Mouse (Mus musculus) intestine, postnatal 0 days (tissue): ENCODE data around the gene Tfe3. TPM values are rescaled to one million over a fixed set of nuclear protein-coding genes. Genes with fewer than 3 reads are reported as not detected.
A peak's percentile ranks its signal among the peaks of the same experiment; 100 is the strongest.

Experiments
- ATAC-seq: fragments of 200-750 bp; cut with Nextera tagmentation; 2 replicates; pipeline ENCODE4 v1.8.0; 2017; ENCODE audit warnings: mild to moderate bottlenecking, moderate TSS enrichment, moderate library complexity
- H3K27ac ChIP-seq: fragments of 300-500 bp; sonication (generic); 2 replicates; pipeline ENCODE4 v1.5.1; 2014; ENCODE audit warnings: mild to moderate bottlenecking, low read depth, low read length, moderate library complexity
- H3K27me3 ChIP-seq: fragments of 300-500 bp; sonication (generic); replicated peaks from 2 replicates; pipeline ENCODE4 v1.6.1; 2014; ENCODE audit warnings: low read length, mixed read lengths; ENCODE audit not compliant: control insufficient read depth, insufficient read depth
- H3K36me3 ChIP-seq: fragments of 300-500 bp; sonication (generic); 2 replicates; pipeline ENCODE4 v1.6.1; 2014; ENCODE audit warnings: mild to moderate bottlenecking, moderate library complexity; ENCODE audit not compliant: control insufficient read depth, insufficient read depth
- H3K4me1 ChIP-seq: fragments of 300-500 bp; sonication (generic); replicated peaks from 2 replicates; pipeline ENCODE4 v1.6.1; 2014; ENCODE audit warnings: antibody characterized with exemption, low read length, mixed read lengths; ENCODE audit not compliant: control insufficient read depth, insufficient read depth
- H3K4me2 ChIP-seq: fragments of 300-500 bp; sonication (generic); replicated peaks from 2 replicates; pipeline ENCODE4 v1.6.1; 2014; ENCODE audit warnings: low read depth, mild to moderate bottlenecking, moderate library complexity
- H3K4me3 ChIP-seq: fragments of 300-500 bp; sonication (generic); 2 replicates; pipeline ENCODE4 v1.5.1; 2014; ENCODE audit warnings: low read depth, low read length
- H3K9ac ChIP-seq: fragments of 300-500 bp; sonication (generic); 2 replicates; pipeline ENCODE4 v1.6.1; 2014; ENCODE audit warnings: mild to moderate bottlenecking, low read depth, low read length
- H3K9me3 ChIP-seq: fragments of 300-500 bp; sonication (generic); 2 replicates; pipeline ENCODE4 v1.6.1; 2016; ENCODE audit warnings: mixed run types; ENCODE audit not compliant: control insufficient read depth
- CTCF ChIP-seq: sonication (generic); IDR thresholded peaks from 2 replicates; pipeline ENCODE4 v1.5.1; 2016; ENCODE audit warnings: low read depth, mild to moderate bottlenecking, control low read depth, antibody characterized with exemption, moderate library complexity
- WGBS: fragments of 180-500 bp; shearing (Covaris S2); extraction: QIAGEN DNeasy Blood & Tissue Kit; methylation state at CpG from one replicate; pipeline ENCODE4 v1.1.7; 2014; 5-methylcytosine and 5-hydroxymethylcytosine counted together
- polyA plus RNA-seq: library from polyadenylated mRNA; unstranded; fragments of >200 nt; fragmentation: Nextera tagmentation; extraction: Ambion mirVana; gene quantifications from 2 replicates; pipeline ENCODE4 v1.2.1, GENCODE M21; 2015

The Tfe3 gene
- polyA plus RNA-seq, 1 experiment from 2014 or later: 15.3 TPM

GRCm38 (mm10) chrX:7778450-7779244, 16.3 kb downstream of the Tfe3 start:
- H3K4me1 ChIP-seq: no peaks in the 10 kb centered on the region
- no peak overlapping the region for H3K27ac ChIP-seq
- peaks cover 2% of the 10 kb centered on the region; the same call in 1 of the 2 replicates for H3K36me3 ChIP-seq
- no peak overlapping the region for H3K9ac ChIP-seq
- H3K27me3 ChIP-seq: no peaks in the 10 kb centered on the region
- WGBS: 53% methylated on average over 7 of the region's 7 CpGs
- H3K9me3 ChIP-seq: no peaks in the 10 kb centered on the region
- TF ChIP-seq CTCF: no peak
- H3K4me2 ChIP-seq: no peak overlapping the region
- ATAC-seq: no peak
- no peak overlapping the region for H3K4me3 ChIP-seq

- no peak overlapping the region for H3K27ac ChIP-seq
- TF ChIP-seq CTCF: no peak
- no peaks in the 10 kb centered on the region for H3K36me3 ChIP-seq
- H3K4me1 ChIP-seq: no peaks in the 10 kb centered on the region
- H3K4me3 ChIP-seq: no peak overlapping the region
- 17% methylated on average over 3 of the region's 3 CpGs for WGBS
- no peak overlapping the region for H3K9ac ChIP-seq
- no peak for ATAC-seq
- H3K4me2 ChIP-seq: no peak overlapping the region
- H3K27me3 ChIP-seq: no peaks in the 10 kb centered on the region
- no peaks in the 10 kb centered on the region for H3K9me3 ChIP-seq
Observed at GRCm38 (mm10) chrX:7779294-7779693, 16.9 kb downstream of the Tfe3 start.

GRCm38 (mm10) chrX:7782603-7783092, 20.3 kb downstream of the Tfe3 start:
- Histone ChIP-seq H3K9ac (no peak overlapping the region), H3K27ac (no peak overlapping the region), H3K4me2 (no peak overlapping the region), H3K27me3 (no peaks in the 10 kb centered on the region), H3K9me3 (no peaks in the 10 kb centered on the region), H3K4me3 (no peak overlapping the region), H3K4me1 (no peaks in the 10 kb centered on the region), H3K36me3 (no peaks in the 10 kb centered on the region)
- ATAC-seq: peak; percentile 90
- 56% methylated on average over 4 of the region's 4 CpGs for WGBS
- TF ChIP-seq CTCF: peak; percentile 64

GRCm38 (mm10) chrX:7789542-7790136, 27.3 kb downstream of the Tfe3 start, which contains the start of gene Gripap1:
TSS of gene Gripap1 (plus strand) at chrX:7789765.
- peak; percentile 88 for ATAC-seq
- H3K4me3 ChIP-seq: peak within 1 kb of the TSS; percentile 54
- no peak for TF ChIP-seq CTCF
- H3K4me2 ChIP-seq: peak within 1 kb of the TSS; percentile 60
- H3K9me3 ChIP-seq: no peaks in the 10 kb centered on the region
- WGBS: 14% methylated on average over 24 of the region's 24 CpGs
- H3K27ac ChIP-seq: no peak within 1 kb of the TSS; the same call in 1 of the 2 replicates
- no peaks in the 10 kb centered on the region for H3K27me3 ChIP-seq
- peak within 1 kb of the TSS; percentile 45; the same call in 1 of the 2 replicates for H3K9ac ChIP-seq
- no peaks in the 10 kb centered on the region for H3K4me1 ChIP-seq
- no peaks in the 10 kb centered on the region for H3K36me3 ChIP-seq

- Histone ChIP-seq H3K4me3 (peak overlapping the region; percentile 54), H3K36me3 (no peaks in the 10 kb centered on the region), H3K4me1 (no peaks in the 10 kb centered on the region), H3K9me3 (no peaks in the 10 kb centered on the region), H3K27ac (no peak overlapping the region), H3K4me2 (peak overlapping the region; percentile 60), H3K27me3 (no peaks in the 10 kb centered on the region), H3K9ac (peak overlapping the region; percentile 45; the same call in 1 of the 2 replicates)
- no peak for ATAC-seq
- TF ChIP-seq CTCF: no peak
- 27% methylated on average over 5 of the region's 5 CpGs for WGBS
Observed at GRCm38 (mm10) chrX:7790309-7790708, 27.9 kb downstream of the Tfe3 start.

- 0 out of 2 replicates have a peak, but pooled peaks cover 4% of the 10 kb centered on the region for H3K36me3 ChIP-seq
- H3K4me1 ChIP-seq: no peaks in the 10 kb centered on the region
- no peak overlapping the region for H3K4me3 ChIP-seq
- no peaks in the 10 kb centered on the region for H3K9me3 ChIP-seq
- no peaks in the 10 kb centered on the region for H3K27me3 ChIP-seq
- 51% methylated on average over 3 of the region's 3 CpGs for WGBS
- H3K4me2 ChIP-seq: no peak overlapping the region
- ATAC-seq: no peak
- TF ChIP-seq CTCF: peak; percentile 58
- no peak overlapping the region for H3K9ac ChIP-seq
- no peak overlapping the region for H3K27ac ChIP-seq
Observed at GRCm38 (mm10) chrX:7793361-7793760, 31.0 kb downstream of the Tfe3 start.
